Mouse (Mus musculus) heart, postnatal 14 days (tissue): Measurements from ENCODE around the gene Stx6. TPM values are rescaled to one million over a fixed set of nuclear protein-coding genes. Genes with fewer than 3 reads are reported as not detected.

Experiments used
- DNase-seq, 2 experiments: peaks; one replicate each; pipeline ENCODE4 v3.0.0; 2021 to 2022
- intact Hi-C: fragments of 180-260 bp; cut with DNase I; formaldehyde crosslinking; loops from one replicate; pipeline ENCODE4 v1.15.1; 2025
- total RNA-seq, 2 experiments: library from RNA; stranded (reverse); gene quantifications; 2 replicates each; pipeline ENCODE4 v1.2.3; 2021

The Stx6 gene
- total RNA-seq, 2 experiments from 2014 or later = 32.1 to 35.9 TPM

- no peak for DNase-seq
- intact Hi-C loops = no loop called here
These were observed 89.5 kb downstream of the Stx6 start for GRCm38 (mm10) chr1:155248041-155248440.

- intact Hi-C loops = no loop called here
- DNase-seq = no peak
These were observed 91.4 kb downstream of the Stx6 start for GRCm38 (mm10) chr1:155249896-155250295.

GRCm38 (mm10) chr1:155250531-155251135 lies 92.1 kb downstream of the Stx6 start:
- intact Hi-C loops = no loop called here
- DNase-seq = no peak

- intact Hi-C loops = no loop called here
- no peak for DNase-seq
These were observed 93.1 kb downstream of the Stx6 start for GRCm38 (mm10) chr1:155251596-155251995.

- intact Hi-C loops = no loop called here
- DNase-seq = no peak
These were observed 94.2 kb downstream of the Stx6 start for GRCm38 (mm10) chr1:155252631-155253121.

GRCm38 (mm10) chr1:155253126-155253525 lies 94.6 kb downstream of the Stx6 start:
- intact Hi-C loops = no loop called here
- DNase-seq = no peak

- DNase-seq = no peak
- intact Hi-C loops = no loop called here
These were observed 95.8 kb downstream of the Stx6 start for GRCm38 (mm10) chr1:155254309-155254708.

Other genes with a start within 250 kb of the Stx6 start
- 10 to 100 TPM; 13.6 to 15.4 TPM for gene Ier5, start 59.1 kb upstream of the Stx6 start, total RNA-seq
- 1 to 10 TPM; 8.1 to 9.2 TPM for gene Mr1, start 11.9 kb upstream of the Stx6 start, total RNA-seq
- 10 to 100 TPM; 35.9 to 41.2 TPM for gene BC034090, start 85.7 kb downstream of the Stx6 start, total RNA-seq